Mouse (Mus musculus) embryonic facial prominence, embryonic 15.5 days (tissue): ENCODE measurements around the gene Bcan. TPM values are rescaled to one million over a fixed set of nuclear protein-coding genes. Genes with fewer than 3 reads are reported as not detected.

Source experiments
- ATAC-seq: fragments of 200-750 bp; cut with Nextera tagmentation; 2 replicates; pipeline ENCODE4 v1.8.0; 2017; ENCODE audit warnings: low read depth, moderate TSS enrichment; ENCODE audit not compliant: insufficient number of reproducible peaks, low FRiP score, low TSS enrichment
- H3K27ac ChIP-seq: fragments of 300-500 bp; sonication (generic); replicated peaks from 2 replicates; pipeline ENCODE4 v1.5.1; 2015; ENCODE audit warnings: mild to moderate bottlenecking, inconsistent platforms
- H3K27me3 ChIP-seq: fragments of 300-500 bp; sonication (generic); 2 replicates; pipeline ENCODE4 v1.6.1; 2015; ENCODE audit warnings: inconsistent platforms
- H3K36me3 ChIP-seq: fragments of 300-500 bp; sonication (generic); 2 replicates; pipeline ENCODE4 v1.6.1; 2015; ENCODE audit warnings: mild to moderate bottlenecking, inconsistent platforms
- H3K4me1 ChIP-seq: fragments of 300-500 bp; sonication (generic); 2 replicates; pipeline ENCODE4 v1.6.1; 2015; ENCODE audit warnings: inconsistent platforms
- H3K4me2 ChIP-seq: fragments of 300-500 bp; sonication (generic); replicated peaks from 2 replicates; pipeline ENCODE4 v1.6.1; 2015; ENCODE audit warnings: mild to moderate bottlenecking, inconsistent platforms
- H3K4me3 ChIP-seq: fragments of 300-500 bp; sonication (generic); replicated peaks from 2 replicates; pipeline ENCODE4 v1.5.1; 2015; ENCODE audit warnings: mild to moderate bottlenecking, inconsistent platforms
- H3K9ac ChIP-seq: fragments of 300-500 bp; sonication (generic); 2 replicates; pipeline ENCODE4 v1.6.1; 2015; ENCODE audit warnings: inconsistent platforms
- H3K9me3 ChIP-seq: fragments of 300-500 bp; sonication (generic); replicated peaks from 2 replicates; pipeline ENCODE4 v1.6.1; 2016; ENCODE audit warnings: inconsistent platforms
- WGBS: fragments of 180-500 bp; shearing (Covaris S2); methylation state at CpG from one replicate; pipeline ENCODE4 v1.1.7; 2015; 5-methylcytosine and 5-hydroxymethylcytosine counted together
- polyA plus RNA-seq: library from polyadenylated mRNA; unstranded; fragments of >200 nt; fragmentation: Nextera tagmentation; extraction: Ambion mirVana; gene quantifications from 2 replicates; pipeline ENCODE4 v1.2.1, GENCODE M21; 2015

Bcan gene
- polyA plus RNA-seq, 1 experiment from 2014 or later: 0.61 TPM

DNA sequence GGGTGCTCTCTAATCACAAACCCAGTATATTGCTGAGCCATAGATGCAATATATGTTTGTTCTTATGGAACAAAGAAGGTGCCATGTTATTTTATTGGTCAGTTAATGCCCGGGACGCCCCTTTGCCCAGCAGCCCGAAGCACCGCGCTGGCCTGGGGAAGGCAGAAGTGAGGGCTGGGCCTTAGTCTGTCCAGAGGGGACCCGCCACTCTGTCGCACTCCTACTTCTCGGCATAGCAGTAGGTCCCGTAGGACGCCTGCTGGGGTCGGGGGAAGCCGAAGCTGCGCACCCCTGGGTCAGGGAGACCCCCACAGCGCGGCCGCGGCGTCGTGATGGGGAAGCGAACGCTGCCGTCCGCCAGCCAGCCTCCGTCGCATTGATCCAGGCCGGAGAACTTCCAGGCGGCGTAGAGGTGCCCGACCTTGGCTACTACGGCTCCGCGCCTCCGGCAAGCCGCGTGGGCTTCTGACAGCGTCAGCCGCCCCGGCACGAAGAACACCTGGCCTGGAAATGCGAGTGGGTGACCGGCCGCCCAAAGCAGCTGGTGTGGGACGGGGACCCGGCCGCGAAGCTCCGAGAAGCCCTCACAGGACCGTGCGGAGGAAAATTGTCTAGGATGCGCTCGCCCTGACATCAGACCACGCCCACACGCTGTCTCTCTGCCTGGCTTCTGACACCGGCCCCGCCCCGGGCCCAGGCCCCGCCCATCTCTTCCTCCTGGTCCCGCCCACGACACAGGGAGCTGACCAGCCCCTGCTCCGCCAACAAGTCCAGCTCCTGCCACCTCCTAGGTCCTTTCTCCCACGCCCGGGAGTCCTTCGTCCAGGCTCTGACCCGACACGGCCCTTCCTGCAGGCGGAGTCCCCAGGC is 22.5 kb upstream of the Bcan start:
- Histone ChIP-seq H3K4me2 (peak overlapping the region; percentile 100), H3K27ac (no peak overlapping the region), H3K9me3 (no peaks in the 10 kb centered on the region), H3K4me1 (peaks cover 19% of the 10 kb centered on the region), H3K27me3 (peaks cover 77% of the 10 kb centered on the region), H3K36me3 (no peaks in the 10 kb centered on the region), H3K9ac (no peak overlapping the region), H3K4me3 (peak overlapping the region; percentile 55)
- peak; percentile 84 for ATAC-seq
- under 1% methylated on average over 66 of the region's 66 CpGs for WGBS

DNA sequence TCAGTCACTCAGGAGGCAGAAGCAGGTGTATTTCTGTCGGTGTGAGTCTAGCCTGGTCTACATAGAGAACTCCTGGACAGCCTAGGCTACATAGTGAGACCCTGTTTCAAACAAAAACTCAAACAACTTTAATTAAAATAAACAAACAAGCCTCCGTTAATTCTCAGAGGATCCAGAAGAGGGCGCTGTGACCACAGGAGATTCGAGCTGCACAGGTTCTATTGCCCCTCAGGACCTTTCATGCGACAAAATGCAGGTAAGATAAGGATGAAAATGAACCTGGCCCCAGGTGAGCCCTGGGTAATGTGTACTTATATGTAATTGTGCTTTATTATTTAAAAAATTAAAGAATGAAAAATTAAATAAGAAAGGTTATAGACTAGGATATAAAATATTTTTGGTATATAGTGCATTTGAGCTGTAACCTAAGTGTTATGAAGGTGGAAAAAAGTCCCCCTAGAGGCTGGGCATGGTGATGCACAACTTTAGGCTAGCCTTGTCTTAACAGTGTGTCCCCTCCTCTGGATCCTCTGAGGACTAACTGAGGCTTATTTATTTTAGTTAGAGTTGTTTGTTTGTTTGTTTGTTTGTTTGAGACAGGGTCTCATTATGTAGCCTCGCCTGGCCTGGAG is 10.7 kb upstream of the Bcan start:
- Histone ChIP-seq H3K4me2 (no peak overlapping the region), H3K27ac (no peak overlapping the region), H3K27me3 (peaks cover 9% of the 10 kb centered on the region), H3K9ac (no peak overlapping the region), H3K36me3 (no peaks in the 10 kb centered on the region), H3K4me3 (no peak overlapping the region), H3K4me1 (no peaks in the 10 kb centered on the region), H3K9me3 (no peaks in the 10 kb centered on the region)
- no peak for ATAC-seq
- WGBS: 9% methylated on average over 6 of the region's 6 CpGs

DNA sequence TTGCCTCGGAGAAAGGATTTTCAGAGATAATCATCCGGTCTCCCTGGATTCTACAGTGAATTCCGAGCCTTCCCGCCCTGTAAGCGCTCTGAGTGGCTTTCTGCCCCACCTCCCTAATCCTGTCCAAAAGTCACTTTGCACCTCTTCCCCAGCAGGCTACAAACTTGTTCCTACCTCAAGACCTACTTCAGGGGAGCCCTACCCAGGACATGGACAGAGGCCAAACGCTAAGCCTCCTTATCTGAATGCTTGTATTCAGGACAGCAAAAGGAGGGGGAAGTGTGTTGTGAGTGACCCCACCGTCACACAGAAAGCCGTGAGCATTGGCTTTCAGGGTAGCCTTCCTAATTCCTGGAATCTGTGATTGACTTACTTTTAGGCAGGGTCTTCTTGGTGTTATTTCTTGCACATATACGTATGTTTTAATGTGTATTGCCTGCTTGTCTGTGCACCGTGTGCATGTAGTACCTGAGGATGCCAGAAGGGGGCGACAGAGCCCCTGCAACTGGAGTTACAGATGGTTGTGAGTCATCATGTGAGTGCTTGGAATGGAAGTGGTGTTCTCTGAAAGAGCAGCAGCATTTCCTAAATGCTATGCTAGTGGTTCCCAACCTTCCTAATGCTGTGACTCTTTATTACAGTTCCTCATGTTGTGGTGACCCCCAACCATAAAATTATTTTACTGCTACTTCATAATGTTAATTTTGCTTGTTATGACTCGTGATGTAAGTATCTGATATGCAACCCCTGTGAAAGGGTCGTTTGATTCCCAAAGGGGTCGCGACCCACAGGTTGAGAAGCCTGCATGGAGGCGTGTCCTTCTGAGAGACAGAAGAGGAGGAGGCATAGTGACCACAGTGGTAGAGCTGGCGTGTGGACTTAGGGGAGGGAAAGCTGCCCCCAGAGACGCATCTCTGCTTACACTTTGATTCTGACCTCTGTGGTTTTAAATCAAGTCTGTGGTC is 6.1 kb upstream of the Bcan start:
- no peak for ATAC-seq
- Histone ChIP-seq H3K27me3 (peaks cover 48% of the 10 kb centered on the region), H3K4me1 (peaks cover 4% of the 10 kb centered on the region; the same call in 1 of the 2 replicates), H3K4me3 (no peak overlapping the region), H3K36me3 (no peaks in the 10 kb centered on the region), H3K9ac (no peak overlapping the region), H3K4me2 (no peak overlapping the region), H3K9me3 (no peaks in the 10 kb centered on the region), H3K27ac (no peak overlapping the region)
- WGBS: 76% methylated on average over 18 of the region's 18 CpGs

DNA sequence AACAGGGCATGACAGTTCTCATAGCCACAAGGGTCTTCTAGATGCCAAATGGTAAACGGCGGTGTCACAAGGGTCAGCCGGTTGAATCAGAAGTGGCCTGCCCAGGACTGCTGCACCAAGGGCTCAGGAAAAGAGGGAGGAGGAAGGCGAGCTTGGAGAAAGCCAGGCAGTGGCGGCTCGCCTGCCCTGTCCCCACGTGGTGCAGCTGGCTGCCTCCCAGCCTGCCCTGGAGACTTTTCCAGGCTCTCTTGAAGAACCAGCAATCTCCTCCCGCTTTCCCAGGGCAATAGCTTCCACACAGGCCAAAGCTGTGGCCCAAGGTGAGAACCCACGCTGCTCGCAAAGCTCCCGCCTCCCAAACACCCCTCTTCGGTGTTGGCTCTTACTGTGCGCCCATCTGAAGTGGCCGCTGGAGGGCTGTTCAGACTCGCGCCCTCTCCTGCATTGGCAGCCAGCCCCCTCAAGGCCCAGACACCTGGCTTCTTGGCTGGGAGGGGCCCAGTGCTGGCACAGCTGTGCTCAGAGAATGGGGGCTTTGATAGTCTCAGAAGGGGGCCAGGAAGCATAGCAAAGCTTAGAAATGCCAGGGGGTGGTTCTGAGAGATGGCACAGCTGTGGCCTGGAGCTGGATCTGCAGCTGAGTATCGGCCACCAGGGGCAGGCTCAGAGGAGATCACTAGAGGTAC is 2.4 kb upstream of the Bcan start:
- no peaks in the 10 kb centered on the region for H3K9me3 ChIP-seq
- H3K4me2 ChIP-seq: no peak overlapping the region
- 4% methylated on average over 17 of the region's 17 CpGs for WGBS
- H3K4me3 ChIP-seq: 0 out of 2 replicates have a peak overlapping the region, but pooled peaks have one; percentile 6
- H3K4me1 ChIP-seq: peaks cover 18% of the 10 kb centered on the region
- H3K36me3 ChIP-seq: no peaks in the 10 kb centered on the region
- no peak overlapping the region for H3K27ac ChIP-seq
- 0 out of 2 replicates have a peak, but pooled peaks have one; percentile 37 for ATAC-seq
- peaks cover 81% of the 10 kb centered on the region for H3K27me3 ChIP-seq
- no peak overlapping the region for H3K9ac ChIP-seq

DNA sequence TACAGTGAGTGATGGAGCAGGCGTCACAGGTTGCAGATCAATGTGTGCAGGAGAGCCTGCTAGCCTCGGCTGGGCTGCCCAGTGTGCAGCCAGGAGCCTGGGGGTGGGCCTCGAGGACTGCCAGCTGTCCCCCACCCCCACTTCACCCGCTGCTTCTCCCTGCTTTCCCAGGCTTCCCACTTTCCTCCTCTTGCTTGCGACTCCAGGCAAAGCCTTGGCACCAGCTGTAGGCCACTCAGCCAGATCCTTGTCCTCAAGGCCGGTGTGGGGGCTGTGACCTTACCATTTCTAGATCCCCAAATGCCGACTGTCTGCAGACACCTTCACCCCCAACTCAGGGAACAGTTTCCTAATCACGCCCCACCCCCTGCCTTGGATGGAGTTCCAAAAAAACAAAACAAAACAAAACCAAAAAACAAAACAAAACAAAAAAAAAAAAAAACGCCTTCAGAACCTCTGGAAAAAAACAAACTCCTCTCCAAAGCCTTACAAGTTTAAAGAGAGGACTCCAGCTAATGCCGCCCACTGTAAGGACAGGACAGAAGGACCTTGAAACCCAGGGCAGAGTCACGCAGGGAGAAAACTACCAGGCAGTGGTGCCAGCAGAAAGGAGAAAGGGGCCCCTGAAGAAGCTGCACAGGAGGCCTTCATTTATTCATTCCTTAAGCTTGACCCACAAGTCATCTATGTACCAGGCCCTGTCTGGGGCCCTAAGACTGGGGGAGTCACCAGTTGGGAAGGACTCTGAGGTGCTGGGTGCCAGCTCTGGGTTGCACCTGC is 976 bp upstream of the Bcan start:
- Histone ChIP-seq H3K27ac (no peak overlapping the region), H3K27me3 (peaks cover 93% of the 10 kb centered on the region), H3K9ac (no peak overlapping the region), H3K4me3 (peak overlapping the region; percentile 42), H3K9me3 (no peaks in the 10 kb centered on the region), H3K4me1 (peaks cover 30% of the 10 kb centered on the region), H3K36me3 (no peaks in the 10 kb centered on the region), H3K4me2 (no peak overlapping the region)
- ATAC-seq: no peak
- WGBS: 9% methylated on average over 11 of the region's 11 CpGs

DNA sequence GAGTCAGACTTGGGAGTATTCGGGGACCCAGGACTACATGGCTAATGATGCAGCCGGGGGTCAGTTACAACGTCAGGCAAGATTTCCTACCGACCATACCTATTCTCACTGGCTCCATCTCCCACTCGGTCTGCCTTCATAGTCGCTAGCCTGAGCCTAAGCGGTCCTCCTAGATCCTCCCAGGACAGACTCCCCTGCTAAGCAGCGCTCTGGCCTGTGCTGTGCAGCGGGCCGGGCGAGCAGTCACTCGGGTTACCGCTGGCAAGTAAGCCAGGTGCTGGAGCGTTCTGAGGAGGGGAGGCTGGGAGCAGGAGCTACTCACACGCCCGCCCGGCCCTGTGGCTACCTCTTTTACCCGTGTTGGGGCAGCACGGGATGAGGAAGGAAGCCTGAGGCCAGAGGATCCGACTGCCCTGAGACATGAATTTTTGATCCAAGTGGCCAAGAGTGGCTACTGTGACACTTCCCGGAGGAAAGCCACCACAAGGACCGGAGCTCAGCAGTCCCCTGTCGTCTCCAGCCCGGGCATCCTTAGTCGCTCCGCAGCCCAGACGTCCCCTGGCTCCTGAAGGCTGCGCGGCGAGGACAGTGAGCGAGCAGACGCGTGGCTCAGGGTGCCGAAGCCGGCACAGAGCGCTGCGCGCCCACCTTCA is 661 bp downstream of the Bcan start:
- Histone ChIP-seq H3K4me1 (peaks cover 30% of the 10 kb centered on the region), H3K36me3 (no peaks in the 10 kb centered on the region), H3K27ac (no peak overlapping the region), H3K4me3 (peak overlapping the region; percentile 42), H3K9me3 (no peaks in the 10 kb centered on the region), H3K27me3 (peaks cover 100% of the 10 kb centered on the region), H3K9ac (no peak overlapping the region), H3K4me2 (peak overlapping the region; percentile 82)
- no peak for ATAC-seq
- 1% methylated on average over 38 of the region's 38 CpGs for WGBS

DNA sequence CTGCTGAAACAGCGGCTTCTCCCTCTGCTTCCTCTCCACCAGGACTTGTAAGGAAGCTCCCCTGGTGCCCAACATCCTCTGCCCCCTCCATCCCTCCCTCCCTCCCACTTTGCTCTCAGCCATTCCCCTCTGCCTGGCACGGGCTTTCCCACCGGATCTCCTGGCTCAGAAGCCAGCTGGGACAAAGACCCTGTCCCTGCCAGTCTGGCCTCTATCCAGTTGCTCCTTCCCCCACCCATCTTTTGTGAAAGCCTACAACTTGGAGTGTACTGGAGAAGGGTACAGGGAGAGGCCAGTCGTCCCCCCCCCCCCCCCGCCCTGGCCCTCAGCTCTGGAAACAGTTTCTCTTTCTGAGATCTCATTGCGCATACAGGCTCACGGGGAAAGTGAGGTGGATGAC is 1.3 kb downstream of the Bcan start:
- no peak for ATAC-seq
- Histone ChIP-seq H3K4me1 (peaks cover 30% of the 10 kb centered on the region), H3K9ac (no peak overlapping the region), H3K27me3 (peaks cover 100% of the 10 kb centered on the region), H3K36me3 (no peaks in the 10 kb centered on the region), H3K4me3 (no peak overlapping the region), H3K4me2 (no peak overlapping the region), H3K9me3 (no peaks in the 10 kb centered on the region), H3K27ac (no peak overlapping the region)
- WGBS: 0% methylated on average over 7 of the region's 7 CpGs

DNA sequence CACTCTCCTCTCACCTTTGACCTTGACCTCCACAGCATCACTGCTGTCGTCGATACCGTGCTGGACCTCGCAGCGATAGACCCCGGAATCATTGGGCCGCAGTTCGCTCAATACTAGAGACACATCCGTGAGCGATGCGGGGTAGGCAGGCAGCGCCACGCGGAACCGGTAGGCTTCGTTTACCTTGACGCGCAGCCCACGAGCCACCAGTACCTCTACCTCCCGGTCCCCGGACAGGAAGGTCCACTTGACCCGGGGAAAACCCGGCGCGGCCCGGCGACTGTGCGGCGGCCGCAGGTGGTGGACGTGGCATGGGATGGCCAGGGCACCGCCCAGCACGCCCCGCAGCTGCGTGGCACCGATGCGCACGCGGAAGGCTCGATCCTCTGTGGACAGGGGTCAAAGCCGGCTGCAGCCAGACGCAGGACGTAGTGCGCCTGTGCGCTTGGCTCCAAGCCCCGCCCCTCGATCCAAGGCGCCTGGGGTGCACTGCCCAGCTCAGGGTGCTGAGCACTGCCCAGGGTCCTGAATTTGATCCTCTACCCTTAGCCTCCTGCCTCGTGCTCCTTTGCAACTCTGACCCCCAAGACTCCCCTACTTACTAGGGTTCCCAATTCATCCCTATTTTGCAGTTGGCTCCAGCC is 2.9 kb downstream of the Bcan start:
- no peak overlapping the region for H3K9ac ChIP-seq
- H3K27me3 ChIP-seq: peaks cover 100% of the 10 kb centered on the region
- peak overlapping the region; percentile 52 for H3K4me2 ChIP-seq
- 2% methylated on average over 49 of the region's 49 CpGs for WGBS
- no peaks in the 10 kb centered on the region for H3K36me3 ChIP-seq
- H3K4me3 ChIP-seq: peak overlapping the region; percentile 32
- H3K27ac ChIP-seq: no peak overlapping the region
- no peak for ATAC-seq
- peaks cover 26% of the 10 kb centered on the region for H3K4me1 ChIP-seq
- no peaks in the 10 kb centered on the region for H3K9me3 ChIP-seq

DNA sequence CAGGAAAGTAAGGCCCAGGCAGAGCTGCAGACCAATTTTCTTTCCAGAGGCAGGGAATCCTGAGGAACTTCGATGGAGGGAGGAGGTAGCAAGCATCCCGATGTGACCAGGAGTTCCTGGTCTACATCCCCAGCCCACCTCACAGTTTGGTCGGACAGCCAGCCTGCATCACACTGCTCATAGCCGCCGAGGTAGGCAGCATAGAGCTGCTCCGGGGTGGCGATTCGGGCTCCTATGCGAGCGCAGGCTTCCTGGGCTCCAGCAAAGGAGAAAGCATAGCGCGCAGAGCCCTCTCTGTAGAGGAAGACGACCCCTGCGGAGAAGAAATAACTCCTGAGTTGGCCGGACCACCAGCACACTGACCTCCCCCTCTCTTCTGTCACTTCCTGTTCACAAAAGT is 3.6 kb downstream of the Bcan start:
- H3K36me3 ChIP-seq: no peaks in the 10 kb centered on the region
- peak overlapping the region; percentile 52; the same call in 1 of the 2 replicates for H3K4me2 ChIP-seq
- H3K9ac ChIP-seq: no peak overlapping the region
- H3K4me3 ChIP-seq: peak overlapping the region; percentile 32; the same call in 1 of the 2 replicates
- 2% methylated on average over 15 of the region's 15 CpGs for WGBS
- H3K27ac ChIP-seq: no peak overlapping the region
- peaks cover 100% of the 10 kb centered on the region for H3K27me3 ChIP-seq
- H3K9me3 ChIP-seq: no peaks in the 10 kb centered on the region
- no peak for ATAC-seq
- peaks cover 26% of the 10 kb centered on the region for H3K4me1 ChIP-seq
